In genomic region chr2:48380140-48380539, GRCm38 (mm10) we compare ENCODE assay signal across 16 mouse cellular contexts.
A peak's percentile ranks its signal among the peaks of the same experiment; 100 is the strongest.
DNase-seq lines count a peak whose midpoint lies in the region; ATAC-seq lines count a peak whose summit lies in the region.
"Had no signal": no experiment of that assay in that cellular context is flagged by ENCODE, and none has a peak within 500 bp of the region (broad histone marks: within the 10 kb centered on the region; RNA-seq: fewer than 3 reads in every experiment).

No protein-coding gene starts in this region.

- 39% methylated on average over 5 of the region's 5 CpGs for WGBS in heart, embryonic 11.5 days (ENCODE audit: insufficient replicate concordance)
- WGBS in lung, embryonic 16.5 days, result 36% methylated on average over 5 of the region's 5 CpGs

- peak; percentile 36 to 47 for DNase-seq in heart, adult 18-20 months
- peak; percentile 56 for DNase-seq in 3T3-L1 (ENCODE audit: low read depth, low spot score)
- DNase-seq in embryo, embryonic 10.5 days (ENCODE audit: low spot score), result peak; percentile 12
- no peak for DNase-seq in right cerebral cortex, postnatal 25 days
- DNase-seq in thymus, postnatal 4 days, result no peak
- DNase-seq in cerebellum, postnatal 14 days, result no peak
- DNase-seq: adrenal gland, postnatal 10 days; cerebellum, adult 2 months; kidney, adult 2 months; liver, postnatal 0 days; thymus, postnatal 36 days had no signal

- peaks cover 5% of the 10 kb centered on the region; the same call in 1 of the 2 replicates for H3K4me1 ChIP-seq in heart, embryonic 11.5 days (ENCODE audit: control insufficient read depth, insufficient read depth, low read length)
- peaks cover 27% of the 10 kb centered on the region for H3K4me1 ChIP-seq in lung, embryonic 16.5 days (replicated peaks; ENCODE audit: control insufficient read depth, insufficient read depth, low read length)
- H3K4me1 ChIP-seq: hindbrain, embryonic 12.5 days; neural tube, embryonic 15.5 days had no signal

- no peak for ATAC-seq in heart, embryonic 11.5 days (replicated peaks; ENCODE audit: insufficient number of reproducible peaks, low FRiP score, low TSS enrichment)
- peak; percentile 94 for ATAC-seq in lung, embryonic 16.5 days (ENCODE audit: low read depth)
- ATAC-seq: liver, postnatal 0 days had no signal

- no peak overlapping the region for H3K9ac ChIP-seq in heart, embryonic 11.5 days (ENCODE audit: low read depth, low read length)
- H3K9ac ChIP-seq in lung, embryonic 16.5 days (ENCODE audit: low read length), result no peak overlapping the region
- H3K9ac ChIP-seq: hindbrain, embryonic 12.5 days; liver, postnatal 0 days; neural tube, embryonic 15.5 days had no signal

- no peaks in the 10 kb centered on the region for H3K27me3 ChIP-seq in heart, embryonic 11.5 days (ENCODE audit: control insufficient read depth, insufficient read depth, low read length)
- H3K27me3 ChIP-seq in lung, embryonic 16.5 days (ENCODE audit: control insufficient read depth, insufficient read depth, low read depth, low read length), result no peaks in the 10 kb centered on the region
- H3K27me3 ChIP-seq: hindbrain, embryonic 12.5 days; neural tube, embryonic 15.5 days had no signal

- H3K4me2 ChIP-seq in heart, embryonic 11.5 days, result no peak overlapping the region
- no peak overlapping the region for H3K4me2 ChIP-seq in lung, embryonic 16.5 days (ENCODE audit: low read depth, low read length)
- H3K4me2 ChIP-seq: hindbrain, embryonic 12.5 days; neural tube, embryonic 15.5 days had no signal

- H3K27ac ChIP-seq in heart, embryonic 11.5 days (ENCODE audit: low read depth, low read length), result no peak overlapping the region
- peak overlapping the region; percentile 72 for H3K27ac ChIP-seq in lung, embryonic 16.5 days (ENCODE audit: low read length)
- H3K27ac ChIP-seq: hindbrain, embryonic 12.5 days; layer of hippocampus, adult 2 months; neural tube, embryonic 15.5 days had no signal

- no peaks in the 10 kb centered on the region for H3K9me3 ChIP-seq in heart, embryonic 11.5 days (replicated peaks; ENCODE audit: control insufficient read depth, low read length)
- no peaks in the 10 kb centered on the region for H3K9me3 ChIP-seq in lung, embryonic 16.5 days (ENCODE audit: control insufficient read depth, low read length)
- H3K9me3 ChIP-seq: hindbrain, embryonic 12.5 days; neural tube, embryonic 15.5 days had no signal

- no peaks in the 10 kb centered on the region for H3K36me3 ChIP-seq in heart, embryonic 11.5 days (ENCODE audit: control insufficient read depth, insufficient read depth, low read length)
- H3K36me3 ChIP-seq in lung, embryonic 16.5 days (ENCODE audit: control insufficient read depth, insufficient read depth, low read length), result no peaks in the 10 kb centered on the region
- H3K36me3 ChIP-seq: hindbrain, embryonic 12.5 days; neural tube, embryonic 15.5 days had no signal

- H3K4me3 ChIP-seq in heart, embryonic 11.5 days (ENCODE audit: low read depth, low read length), result no peak overlapping the region
- no peak overlapping the region for H3K4me3 ChIP-seq in lung, embryonic 16.5 days (ENCODE audit: low read length)
- H3K4me3 ChIP-seq: hindbrain, embryonic 12.5 days; layer of hippocampus, adult 2 months; neural tube, embryonic 15.5 days had no signal

Comparison
In these comparisons a context has a peak if more than half of its experiments do, and no peak if none do; other contexts are left out.
1. DNase-seq: peak in heart, adult 18-20 months (2 of 2), 3T3-L1 (single experiment) and embryo, embryonic 10.5 days (single experiment); none in right cerebral cortex, postnatal 25 days (single experiment), thymus, postnatal 4 days (single experiment) and cerebellum, postnatal 14 days (0 of 2).